Mouse (Mus musculus) embryonic facial prominence, embryonic 10.5 days (tissue): ENCODE data around the gene Olfr1352. TPM values are rescaled to one million over a fixed set of nuclear protein-coding genes. Genes with fewer than 3 reads are reported as not detected.
"Not testable (repeated sequence)": the region's sequence is repeated elsewhere in the genome, so short reads cannot be mapped to it uniquely, and the experiment has no call there.

ENCODE experiments used
- DNase-seq: peaks from one replicate; pipeline ENCODE4 v3.0.0-alpha.2; 2017; ENCODE audit warnings: low spot score
- H3K27ac ChIP-seq: fragments of 300-500 bp; sonication (generic); replicated peaks from 2 replicates; pipeline ENCODE4 v1.5.1; 2016; ENCODE audit warnings: mild to moderate bottlenecking
- H3K27me3 ChIP-seq: fragments of 300-500 bp; sonication (generic); replicated peaks from 2 replicates; pipeline ENCODE4 v1.6.1; 2016; ENCODE audit warnings: low read depth, mild to moderate bottlenecking; ENCODE audit not compliant: poor library complexity, severe bottlenecking
- H3K36me3 ChIP-seq: fragments of 300-500 bp; sonication (generic); replicated peaks from 2 replicates; pipeline ENCODE4 v1.6.1; 2016; ENCODE audit warnings: mild to moderate bottlenecking, moderate library complexity
- H3K4me1 ChIP-seq: fragments of 300-500 bp; sonication (generic); 2 replicates; pipeline ENCODE4 v1.6.1; 2016
- H3K4me3 ChIP-seq: fragments of 300-500 bp; sonication (generic); 2 replicates; pipeline ENCODE4 v1.5.1; 2016; ENCODE audit warnings: mild to moderate bottlenecking, moderate library complexity
- H3K9me3 ChIP-seq: fragments of 300-500 bp; sonication (generic); 2 replicates; pipeline ENCODE4 v1.6.1; 2016; ENCODE audit warnings: mild to moderate bottlenecking
- WGBS: fragments of 180-500 bp; shearing (Covaris S2); methylation state at CpG from one replicate; pipeline ENCODE4 v1.1.7; 2016; 5-methylcytosine and 5-hydroxymethylcytosine counted together
- polyA plus RNA-seq: library from polyadenylated mRNA; unstranded; fragments of >200 nt; fragmentation: Nextera tagmentation; extraction: Ambion mirVana; gene quantifications from 2 replicates; pipeline ENCODE4 v1.2.1, GENCODE M21; 2016

Gene Olfr1352
- not detected in 2 replicates for polyA plus RNA-seq

- Histone ChIP-seq H3K36me3 (no peaks in the 10 kb centered on the region), H3K27ac (no peak within 1 kb of the TSS), H3K4me3 (no peak within 1 kb of the TSS), H3K27me3 (no peaks in the 10 kb centered on the region), H3K4me1 (no peaks in the 10 kb centered on the region), H3K9me3 (no peaks in the 10 kb centered on the region)
- no peak for DNase-seq
These were observed at the start of gene Olfr1352 for GRCm38 (mm10) chr10:78980750-78981149. TSS of gene Olfr1352 (plus strand) at chr10:78981050.

- H3K9me3 ChIP-seq, H3K27ac ChIP-seq, H3K4me1 ChIP-seq, DNase-seq, H3K27me3 ChIP-seq, H3K36me3 ChIP-seq, H3K4me3 ChIP-seq: not testable (repeated sequence)
- WGBS = 87% methylated on average over 1 of the region's 1 CpGs
These were observed 30.5 kb upstream of the Olfr1352 start, which contains the start of gene Olfr8 for GRCm38 (mm10) chr10:78950336-78950735. TSS of gene Olfr8 (plus strand) at chr10:78950636.

- H3K27ac ChIP-seq, H3K27me3 ChIP-seq, H3K36me3 ChIP-seq: not testable (repeated sequence)
These were observed 17.8 kb upstream of the Olfr1352 start, which contains the start of gene Olfr1353 for GRCm38 (mm10) chr10:78963009-78963408. TSS of gene Olfr1353 (plus strand) at chr10:78963309.

GRCm38 (mm10) chr10:79012172-79012571, 31.3 kb downstream of the Olfr1352 start, which contains the start of gene Olfr1351:
TSS of gene Olfr1351 (plus strand) at chr10:79012472.
- no peak for DNase-seq
- no peaks in the 10 kb centered on the region for H3K4me1 ChIP-seq
- 67% methylated on average over 1 of the region's 1 CpGs for WGBS

More at GRCm38 (mm10) chr10:78963009-78963408, 17.8 kb upstream of the Olfr1352 start, which contains the start of gene Olfr1353:
- H3K9me3 ChIP-seq, DNase-seq, H3K4me3 ChIP-seq, H3K4me1 ChIP-seq: not testable (repeated sequence)

GRCm38 (mm10) chr10:79028441-79028840, 47.6 kb downstream of the Olfr1352 start, which contains the start of gene Olfr57:
TSS of gene Olfr57 (plus strand) at chr10:79028741.
- Histone ChIP-seq H3K36me3 (no peaks in the 10 kb centered on the region), H3K27ac (no peak within 1 kb of the TSS), H3K4me3 (no peak within 1 kb of the TSS), H3K27me3 (no peaks in the 10 kb centered on the region), H3K9me3 (peaks cover 9% of the 10 kb centered on the region; the same call in 1 of the 2 replicates), H3K4me1 (no peaks in the 10 kb centered on the region)
- DNase-seq = no peak

More at GRCm38 (mm10) chr10:79012172-79012571, 31.3 kb downstream of the Olfr1352 start, which contains the start of gene Olfr1351:
- peaks cover 5% of the 10 kb centered on the region; the same call in 1 of the 2 replicates for H3K9me3 ChIP-seq
- H3K27me3 ChIP-seq = no peaks in the 10 kb centered on the region
- no peak within 1 kb of the TSS for H3K4me3 ChIP-seq
- H3K27ac ChIP-seq = no peak within 1 kb of the TSS
- no peaks in the 10 kb centered on the region for H3K36me3 ChIP-seq

Other genes with a start within 250 kb of the Olfr1352 start
- 0.13 and 0.16 TPM in 2 replicates for gene Ccdc105, start 228.0 kb upstream of the Olfr1352 start, polyA plus RNA-seq
- gene Slc1a6, start 200.6 kb upstream of the Olfr1352 start, polyA plus RNA-seq = 1.2 and 1.4 TPM in 2 replicates
- gene Olfr1356, start 128.9 kb upstream of the Olfr1352 start, polyA plus RNA-seq = not detected in 2 replicates
- gene Olfr1355, start 105.5 kb upstream of the Olfr1352 start, polyA plus RNA-seq = not detected in 2 replicates
- not detected in 2 replicates for gene Olfr1354, start 67.9 kb upstream of the Olfr1352 start, polyA plus RNA-seq
- not detected in 2 replicates for gene Olfr8, start 30.4 kb upstream of the Olfr1352 start, polyA plus RNA-seq
- gene Olfr1353, start 17.7 kb upstream of the Olfr1352 start, polyA plus RNA-seq = not detected in 2 replicates
- gene Olfr1351, start 31.4 kb downstream of the Olfr1352 start, polyA plus RNA-seq = not detected in 2 replicates
- not detected in 2 replicates for gene Olfr57, start 47.7 kb downstream of the Olfr1352 start, polyA plus RNA-seq
- gene 2610008E11Rik, start 116.5 kb downstream of the Olfr1352 start, polyA plus RNA-seq = 29.6 and 31.0 TPM in 2 replicates
- not detected in 2 replicates for gene Vmn2r80, start 167.7 kb downstream of the Olfr1352 start, polyA plus RNA-seq